Mouse (Mus musculus) embryonic facial prominence, embryonic 11.5 days (tissue): ENCODE measurements at regions not wholly inside any gene's neighbourhood (a gene's known extent, or its start where the extent isn't known, plus 50 kb on each side); places are given as distances from the start of the nearest gene placed in this dataset.

Source experiments
- ATAC-seq: fragments of 200-750 bp; cut with Nextera tagmentation; replicated peaks from 2 replicates; pipeline ENCODE4 v1.8.0; 2017; ENCODE audit warnings: low read depth; ENCODE audit not compliant: insufficient number of reproducible peaks, low FRiP score, low TSS enrichment
- DNase-seq: peaks from one replicate; pipeline ENCODE4 v3.0.0-alpha.2; 2015; ENCODE audit warnings: low spot score
- H3K27ac ChIP-seq: fragments of 300-500 bp; sonication (generic); replicated peaks from 2 replicates; pipeline ENCODE4 v1.5.1; 2014; ENCODE audit warnings: mild to moderate bottlenecking, low read depth, low read length, control low read depth
- H3K27me3 ChIP-seq: fragments of 300-500 bp; sonication (generic); 2 replicates; pipeline ENCODE4 v1.6.1; 2014; ENCODE audit warnings: mild to moderate bottlenecking, low read length, moderate library complexity, mixed read lengths; ENCODE audit not compliant: control insufficient read depth, insufficient read depth
- H3K36me3 ChIP-seq: fragments of 300-500 bp; sonication (generic); replicated peaks from 2 replicates; pipeline ENCODE4 v1.6.1; 2014; ENCODE audit warnings: low read depth, mild to moderate bottlenecking, low read length, moderate library complexity, mixed read lengths; ENCODE audit not compliant: control insufficient read depth, insufficient read depth
- H3K4me1 ChIP-seq: fragments of 300-500 bp; sonication (generic); 2 replicates; pipeline ENCODE4 v1.6.1; 2014; ENCODE audit warnings: low read length, mixed read lengths; ENCODE audit not compliant: control insufficient read depth, insufficient read depth
- H3K4me2 ChIP-seq: fragments of 300-500 bp; sonication (generic); 2 replicates; pipeline ENCODE4 v1.6.1; 2014; ENCODE audit warnings: low read depth, mild to moderate bottlenecking, control low read depth, low read length, moderate library complexity
- H3K4me3 ChIP-seq: fragments of 300-500 bp; sonication (generic); 2 replicates; pipeline ENCODE4 v1.5.1; 2014; ENCODE audit warnings: low read depth, low read length, control low read depth
- H3K9ac ChIP-seq: fragments of 300-500 bp; sonication (generic); replicated peaks from 2 replicates; pipeline ENCODE4 v1.6.1; 2014; ENCODE audit warnings: mild to moderate bottlenecking, control low read depth, low read length
- H3K9me3 ChIP-seq: fragments of 300-500 bp; sonication (generic); replicated peaks from 2 replicates; pipeline ENCODE4 v1.6.1; 2016; ENCODE audit warnings: mild to moderate bottlenecking, low read length, inconsistent platforms, mixed read lengths; ENCODE audit not compliant: control insufficient read depth
- WGBS: fragments of 180-500 bp; shearing (Covaris S2); extraction: QIAGEN DNeasy Blood & Tissue Kit; methylation state at CpG from one replicate; pipeline ENCODE4 v1.1.7; 2014; 5-methylcytosine and 5-hydroxymethylcytosine counted together

GRCm38 (mm10) chr17:9797069-9797468, 127.6 kb upstream of the Pabpc6 start:
- no peaks in the 10 kb centered on the region for H3K4me1 ChIP-seq
- 85% methylated on average over 8 of the region's 8 CpGs for WGBS
- DNase-seq (no peak), ATAC-seq (no peak)
- no peak overlapping the region for H3K27ac ChIP-seq
- H3K27me3 ChIP-seq: no peaks in the 10 kb centered on the region
- no peak overlapping the region for H3K4me3 ChIP-seq
- no peaks in the 10 kb centered on the region for H3K9me3 ChIP-seq
- H3K36me3 ChIP-seq: no peaks in the 10 kb centered on the region
- H3K4me2 ChIP-seq: no peak overlapping the region
- H3K9ac ChIP-seq: no peak overlapping the region

- DNase-seq (no peak), ATAC-seq (no peak)
- WGBS: 64% methylated on average over 13 of the region's 13 CpGs
Observed at GRCm38 (mm10) chr17:9796225-9796988, 126.9 kb upstream of the Pabpc6 start.

GRCm38 (mm10) chr17:9778866-9779265, 109.3 kb upstream of the Pabpc6 start:
- Histone ChIP-seq H3K4me3 (no peak overlapping the region), H3K36me3 (no peaks in the 10 kb centered on the region), H3K4me2 (no peak overlapping the region), H3K9me3 (no peaks in the 10 kb centered on the region), H3K27ac (no peak overlapping the region), H3K9ac (no peak overlapping the region), H3K4me1 (no peaks in the 10 kb centered on the region), H3K27me3 (no peaks in the 10 kb centered on the region)
- WGBS: 83% methylated on average over 5 of the region's 5 CpGs
- ATAC-seq (no peak), DNase-seq (no peak)

More at GRCm38 (mm10) chr17:9796225-9796988, 126.9 kb upstream of the Pabpc6 start:
- Histone ChIP-seq H3K27ac (no peak overlapping the region), H3K4me3 (no peak overlapping the region), H3K4me2 (no peak overlapping the region), H3K4me1 (no peaks in the 10 kb centered on the region), H3K9me3 (no peaks in the 10 kb centered on the region), H3K36me3 (no peaks in the 10 kb centered on the region), H3K27me3 (no peaks in the 10 kb centered on the region), H3K9ac (no peak overlapping the region)

- no peak overlapping the region for H3K27ac ChIP-seq
- no peaks in the 10 kb centered on the region for H3K36me3 ChIP-seq
- no peak for DNase-seq
- no peak overlapping the region for H3K9ac ChIP-seq
- no peaks in the 10 kb centered on the region for H3K4me1 ChIP-seq
- H3K4me3 ChIP-seq: no peak overlapping the region
- ATAC-seq: no peak
- no peaks in the 10 kb centered on the region for H3K27me3 ChIP-seq
- H3K4me2 ChIP-seq: no peak overlapping the region
- H3K9me3 ChIP-seq: no peaks in the 10 kb centered on the region
Observed at GRCm38 (mm10) chr17:9777165-9777564, 107.6 kb upstream of the Pabpc6 start.

- Histone ChIP-seq H3K4me3 (no peak overlapping the region), H3K27ac (no peak overlapping the region), H3K9me3 (no peaks in the 10 kb centered on the region), H3K27me3 (no peaks in the 10 kb centered on the region), H3K9ac (no peak overlapping the region), H3K36me3 (no peaks in the 10 kb centered on the region), H3K4me1 (no peaks in the 10 kb centered on the region), H3K4me2 (no peak overlapping the region)
- no peak for ATAC-seq
- DNase-seq: no peak
- 54% methylated on average over 8 of the region's 9 CpGs for WGBS
Observed at GRCm38 (mm10) chr17:9776286-9777016, 106.9 kb upstream of the Pabpc6 start.

- peak; percentile 58; the same call in 1 of the 2 replicates for ATAC-seq
Observed at GRCm38 (mm10) chr17:9775668-9776151, 106.2 kb upstream of the Pabpc6 start.

GRCm38 (mm10) chr17:9774740-9775629, 105.5 kb upstream of the Pabpc6 start:
- H3K27ac ChIP-seq: peak overlapping the region; percentile 28; the same call in 1 of the 2 replicates
- no peaks in the 10 kb centered on the region for H3K4me1 ChIP-seq
- ATAC-seq: no peak
- DNase-seq: no peak
- H3K4me3 ChIP-seq: no peak overlapping the region
- H3K36me3 ChIP-seq: no peaks in the 10 kb centered on the region
- 75% methylated on average over 11 of the region's 11 CpGs for WGBS
- no peak overlapping the region for H3K4me2 ChIP-seq
- no peaks in the 10 kb centered on the region for H3K9me3 ChIP-seq
- no peak overlapping the region for H3K9ac ChIP-seq
- no peaks in the 10 kb centered on the region for H3K27me3 ChIP-seq

More at GRCm38 (mm10) chr17:9775668-9776151, 106.2 kb upstream of the Pabpc6 start:
- Histone ChIP-seq H3K36me3 (no peaks in the 10 kb centered on the region), H3K9me3 (no peaks in the 10 kb centered on the region), H3K4me2 (no peak overlapping the region), H3K27ac (no peak overlapping the region), H3K4me1 (no peaks in the 10 kb centered on the region), H3K9ac (no peak overlapping the region), H3K27me3 (no peaks in the 10 kb centered on the region), H3K4me3 (no peak overlapping the region)
- 30% methylated on average over 9 of the region's 9 CpGs for WGBS
- DNase-seq: peak; percentile 43
